Mouse (Mus musculus) layer of hippocampus, adult 8-10 months (tissue): Measurements from ENCODE around the gene Ces5a. TPM values are rescaled to one million over a fixed set of nuclear protein-coding genes. Genes with fewer than 3 reads are reported as not detected.
A peak's percentile ranks its signal among the peaks of the same experiment; 100 is the strongest.
"Not testable (repeated sequence)": the region's sequence is repeated elsewhere in the genome, so short reads cannot be mapped to it uniquely, and the experiment has no call there.

Experiments
- DNase-seq, 2 experiments: peaks; one replicate each; pipeline ENCODE4 v3.0.0; 2022; ENCODE audit warnings: low spot score in 2 of 2
- total RNA-seq, 4 experiments: library from RNA; stranded (reverse); gene quantifications; 2 replicates each; pipeline ENCODE4 v1.2.4; 2022

The Ces5a gene
- total RNA-seq = 1 to 10 TPM in 3 of 4 experiments, under 1 TPM in 1; 0.89 to 2.0 (median 1.5) TPM

GRCm38 (mm10) chr8:93535730-93536129, at the start of gene Ces5a:
Gene Ces5a, minus strand, starts transcription at chr8:93535830.
- no peak for DNase-seq

- DNase-seq = no peak
These were observed 37.2 kb upstream of the Ces5a start for GRCm38 (mm10) chr8:93572841-93573240.

GRCm38 (mm10) chr8:93572095-93572501, 36.5 kb upstream of the Ces5a start:
- no peak for DNase-seq

- DNase-seq = peak; percentile 68 to 70
These were observed 35.8 kb upstream of the Ces5a start for GRCm38 (mm10) chr8:93571369-93571985.

- DNase-seq = peak in 1 of 2 experiments; percentile 38
These were observed 34.5 kb upstream of the Ces5a start for GRCm38 (mm10) chr8:93570186-93570530.

GRCm38 (mm10) chr8:93569311-93570185, 33.9 kb upstream of the Ces5a start:
- DNase-seq = peak; percentile 82 to 91

- DNase-seq = no peak
These were observed 33.0 kb upstream of the Ces5a start for GRCm38 (mm10) chr8:93568666-93569065.

- peak in 1 of 2 experiments; percentile 61 for DNase-seq
These were observed 31.5 kb upstream of the Ces5a start for GRCm38 (mm10) chr8:93567086-93567485.

- DNase-seq = no peak
These were observed 29.0 kb upstream of the Ces5a start for GRCm38 (mm10) chr8:93564634-93565033.

GRCm38 (mm10) chr8:93563551-93563950, 27.9 kb upstream of the Ces5a start:
- no peak for DNase-seq

- DNase-seq = no peak
These were observed 27.1 kb upstream of the Ces5a start for GRCm38 (mm10) chr8:93562557-93563210.

GRCm38 (mm10) chr8:93561271-93561670, 25.6 kb upstream of the Ces5a start:
- no peak for DNase-seq

GRCm38 (mm10) chr8:93559696-93560095, 24.1 kb upstream of the Ces5a start:
- no peak for DNase-seq

- DNase-seq = no peak
These were observed 33.0 kb downstream of the Ces5a start for GRCm38 (mm10) chr8:93502634-93503033.

- DNase-seq = no peak
These were observed 36.2 kb downstream of the Ces5a start for GRCm38 (mm10) chr8:93499437-93499836.

- DNase-seq = peak; percentile 15 to 69
These were observed 40.3 kb downstream of the Ces5a start for GRCm38 (mm10) chr8:93495330-93495729.

GRCm38 (mm10) chr8:93488743-93489142, 46.9 kb downstream of the Ces5a start:
- DNase-seq = no peak

- DNase-seq = no peak
These were observed 57.4 kb downstream of the Ces5a start for GRCm38 (mm10) chr8:93478211-93478610.

- DNase-seq = not testable (repeated sequence)
These were observed 65.9 kb downstream of the Ces5a start for GRCm38 (mm10) chr8:93469733-93470132.

- DNase-seq = no peak
These were observed 81.3 kb downstream of the Ces5a start for GRCm38 (mm10) chr8:93454258-93454877.
